Comparison of ENCODE assay signal across 19 mouse cellular contexts in the genomic region with DNA sequence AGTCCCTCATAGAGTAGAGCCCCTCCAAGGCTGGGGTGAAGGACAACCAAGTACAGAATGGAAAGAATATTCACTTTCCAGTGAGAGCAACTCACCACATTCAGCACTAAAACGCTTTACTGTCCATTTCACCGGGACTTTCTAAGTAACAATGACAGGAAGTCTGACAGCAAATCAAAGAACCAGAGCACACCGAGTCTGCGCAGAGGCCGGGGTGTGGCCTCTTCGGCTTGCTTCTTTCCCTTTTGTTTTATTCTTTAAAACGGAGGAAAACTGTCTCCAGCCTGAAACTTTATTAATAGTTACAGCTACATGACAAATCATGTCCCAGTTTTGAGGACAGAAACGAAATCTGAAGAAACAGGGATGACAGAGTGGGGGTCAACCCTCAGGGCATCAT.
DNase-seq lines count a peak whose midpoint lies in the region; ATAC-seq and TF ChIP-seq lines count a peak whose summit lies in the region.
"Had no signal": no experiment of that assay in that cellular context is flagged by ENCODE, and none has a peak within 500 bp of the region (broad histone marks: within the 10 kb centered on the region; RNA-seq: fewer than 3 reads in every experiment).

No protein-coding gene starts in this region.

- TF ChIP-seq CTCF in layer of hippocampus, adult 2 months (conservative IDR thresholded peaks at IDR 0.05), result no peak

- H3K27me3 ChIP-seq in heart, embryonic 12.5 days (replicated peaks), result no peaks in the 10 kb centered on the region
- H3K27me3 ChIP-seq: megakaryocyte, embryonic 14.5 days; midbrain, embryonic 15.5 days; neural tube, embryonic 15.5 days had no signal

- no peaks in the 10 kb centered on the region for H3K36me3 ChIP-seq in heart, embryonic 12.5 days
- H3K36me3 ChIP-seq: midbrain, embryonic 15.5 days; neural tube, embryonic 15.5 days had no signal

- H3K4me3 ChIP-seq in heart, embryonic 12.5 days, result no peak overlapping the region
- no peak overlapping the region for H3K4me3 ChIP-seq in layer of hippocampus, adult 2 months
- H3K4me3 ChIP-seq: megakaryocyte, embryonic 14.5 days; midbrain, embryonic 15.5 days; neural tube, embryonic 15.5 days had no signal

- H3K9me3 ChIP-seq in heart, embryonic 12.5 days (replicated peaks), result no peaks in the 10 kb centered on the region
- H3K9me3 ChIP-seq: megakaryocyte, embryonic 14.5 days; midbrain, embryonic 15.5 days; neural tube, embryonic 15.5 days had no signal

- H3K27ac ChIP-seq in heart, embryonic 12.5 days (ENCODE audit: poor library complexity, severe bottlenecking), result no peak overlapping the region
- H3K27ac ChIP-seq in layer of hippocampus, adult 2 months, result peak overlapping the region; percentile 59; the same call in 1 of the 2 replicates
- H3K27ac ChIP-seq: midbrain, embryonic 15.5 days; neural tube, embryonic 15.5 days had no signal

- 69% methylated on average over 8 of the region's 8 CpGs for WGBS in heart, embryonic 12.5 days

- no peaks in the 10 kb centered on the region for H3K4me1 ChIP-seq in heart, embryonic 12.5 days (replicated peaks)
- H3K4me1 ChIP-seq: megakaryocyte, embryonic 14.5 days; midbrain, embryonic 15.5 days; neural tube, embryonic 15.5 days had no signal

- peak; percentile 47 for DNase-seq in heart, adult 8-10 months (ENCODE audit: low spot score)
- no peak for DNase-seq in layer of hippocampus, adult 2 months (ENCODE audit: low spot score in 2 of 2)
- DNase-seq in layer of hippocampus, adult 9-11 months, result no peak
- peak; percentile 25 for DNase-seq in kidney, adult 9 months
- peak; percentile 21 for DNase-seq in lung, postnatal 10 days
- no peak for DNase-seq in T-cell, adult 2 months (ENCODE audit: low spot score)
- DNase-seq: adrenal gland, postnatal 25 days; cerebellum, adult 11-12 months; cerebellum, postnatal 14 days; embryo, embryonic 11 days; thymus, postnatal 36 days had no signal

- H3K4me2 ChIP-seq in heart, embryonic 12.5 days, result no peak overlapping the region
- H3K4me2 ChIP-seq: liver, embryonic 11.5 days; midbrain, embryonic 15.5 days; neural tube, embryonic 15.5 days had no signal

- ATAC-seq in heart, embryonic 12.5 days (ENCODE audit: insufficient number of reproducible peaks, low FRiP score), result no peak
- ATAC-seq: forebrain, embryonic 16.5 days; hindbrain, embryonic 16.5 days; intestine, embryonic 16.5 days; midbrain, embryonic 15.5 days had no signal

- no peak overlapping the region for H3K9ac ChIP-seq in heart, embryonic 12.5 days
- H3K9ac ChIP-seq: midbrain, embryonic 15.5 days; neural tube, embryonic 15.5 days had no signal

Comparison
In these comparisons a context has a peak if more than half of its experiments do, and no peak if none do; other contexts are left out.
1. DNase-seq: peak in heart, adult 8-10 months (single experiment), kidney, adult 9 months (single experiment) and lung, postnatal 10 days (single experiment); none in layer of hippocampus, adult 2 months (0 of 2), layer of hippocampus, adult 9-11 months (single experiment) and T-cell, adult 2 months (single experiment).